32 mouse cellular contexts compared by ENCODE assay signal in genomic region chr13:51935827-51936226, GRCm38 (mm10).
DNase-seq lines count a peak whose midpoint lies in the region; ATAC-seq and TF ChIP-seq lines count a peak whose summit lies in the region.
"Had no signal": no experiment of that assay in that cellular context is flagged by ENCODE, and none has a peak within 500 bp of the region (broad histone marks: within the 10 kb centered on the region; RNA-seq: fewer than 3 reads in every experiment).

No protein-coding gene starts in this region.

- intact Hi-C loops in gastrocnemius, adult 2 months (cut with DNase I), result no loop called here

- no peak overlapping the region for H3K4me3 ChIP-seq in gastrocnemius, adult 2 months
- H3K4me3 ChIP-seq: embryonic facial prominence, embryonic 10.5 days; embryonic facial prominence, embryonic 15.5 days; forebrain, embryonic 13.5 days; heart, embryonic 10.5 days; heart, embryonic 15.5 days; hindbrain, embryonic 12.5 days; kidney, embryonic 15.5 days; limb, embryonic 10.5 days; limb, embryonic 15.5 days; liver, embryonic 13.5 days; neural tube, embryonic 15.5 days had no signal

- peak; percentile 75 for ATAC-seq in activated CD4-positive, CD25-positive, alpha-beta regulatory T cell, adult 4 months
- ATAC-seq: forebrain, embryonic 13.5 days; hindbrain, postnatal 0 days; lung, postnatal 0 days had no signal

- no peak for TF ChIP-seq CTCF in gastrocnemius, adult 2 months (IDR thresholded peaks at IDR 0.05)

- H3K27ac ChIP-seq in gastrocnemius, adult 2 months, result no peak overlapping the region
- H3K27ac ChIP-seq: embryonic facial prominence, embryonic 10.5 days; embryonic facial prominence, embryonic 15.5 days; forebrain, embryonic 13.5 days; heart, embryonic 10.5 days; heart, embryonic 15.5 days; hindbrain, embryonic 12.5 days; hindbrain, postnatal 0 days; kidney, embryonic 15.5 days; limb, embryonic 10.5 days; limb, embryonic 15.5 days; liver, embryonic 13.5 days; macrophage; neural tube, embryonic 15.5 days had no signal

- peak; percentile 12 to 30 for DNase-seq in thymus, adult 18-20 months
- peak; percentile 55 for DNase-seq in thymus, postnatal 25 days
- no peak for DNase-seq in gastrocnemius, adult 2 months
- no peak for DNase-seq in layer of hippocampus, postnatal 14 days (ENCODE audit: low spot score in 2 of 2)
- DNase-seq in right cerebral cortex, adult 2 months (ENCODE audit: low spot score in 2 of 2), result no peak
- DNase-seq: adrenal gland, adult 2 months; adrenal gland, postnatal 36 days; cerebellum, adult 18-20 months; cerebellum, postnatal 25 days; gastrocnemius, postnatal 14 days; heart, adult 11 months; kidney, adult 11 months; kidney, postnatal 36 days; layer of hippocampus, postnatal 36 days; liver, embryonic 13.5 days; lung, adult 18-20 months; midbrain, embryonic 14.5 days; spleen, adult 18-20 months had no signal

Comparison
In these comparisons a context has a peak if more than half of its experiments do, and no peak if none do; other contexts are left out.
1. DNase-seq: peak in thymus, adult 18-20 months (2 of 2) and thymus, postnatal 25 days (single experiment); none in gastrocnemius, adult 2 months (single experiment), layer of hippocampus, postnatal 14 days (0 of 2) and right cerebral cortex, adult 2 months (0 of 2).